Mouse (Mus musculus) left cerebral cortex, postnatal 4 days (tissue): ENCODE data around the gene Megf11. TPM values are rescaled to one million over a fixed set of nuclear protein-coding genes. Genes with fewer than 3 reads are reported as not detected.

Source experiments
- DNase-seq: peaks from one replicate; pipeline ENCODE4 v3.0.0-alpha.2; 2022
- intact Hi-C: fragments of 180-260 bp; cut with DNase I; formaldehyde crosslinking; loops from one replicate; pipeline ENCODE4 v1.15.1; 2025
- total RNA-seq, 2 experiments: library from RNA; stranded (reverse); gene quantifications; 2 replicates each; pipeline ENCODE4 v1.2.3; 2021

Gene Megf11
- total RNA-seq, 2 experiments from 2014 or later: 3.3 to 5.2 TPM

- DNase-seq: no peak
- intact Hi-C loops: no loop called here
Observed at GRCm38 (mm10) chr9:64507207-64507517, 121.7 kb downstream of the Megf11 start.

DNA sequence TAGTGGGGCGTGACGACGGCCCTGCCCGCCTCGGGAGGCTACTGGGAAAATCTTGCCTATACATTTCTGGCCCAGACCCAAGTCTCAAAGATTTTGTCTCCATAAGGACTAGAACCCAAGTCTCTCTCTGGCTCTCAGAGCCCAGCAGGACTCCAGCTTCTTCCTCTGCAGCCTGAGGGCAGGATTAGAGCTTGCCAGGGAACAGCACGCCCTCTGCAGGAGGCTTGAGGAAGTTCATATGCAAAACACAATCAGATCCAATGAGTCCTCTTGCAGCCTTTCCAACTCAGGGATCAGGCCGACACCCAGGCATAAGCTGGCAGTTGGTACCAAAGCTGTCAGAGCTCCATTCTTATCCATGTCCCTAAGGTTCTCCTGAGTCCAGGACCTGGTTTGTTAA, 122.6 kb downstream of the Megf11 start:
- intact Hi-C loops: no loop called here

DNA sequence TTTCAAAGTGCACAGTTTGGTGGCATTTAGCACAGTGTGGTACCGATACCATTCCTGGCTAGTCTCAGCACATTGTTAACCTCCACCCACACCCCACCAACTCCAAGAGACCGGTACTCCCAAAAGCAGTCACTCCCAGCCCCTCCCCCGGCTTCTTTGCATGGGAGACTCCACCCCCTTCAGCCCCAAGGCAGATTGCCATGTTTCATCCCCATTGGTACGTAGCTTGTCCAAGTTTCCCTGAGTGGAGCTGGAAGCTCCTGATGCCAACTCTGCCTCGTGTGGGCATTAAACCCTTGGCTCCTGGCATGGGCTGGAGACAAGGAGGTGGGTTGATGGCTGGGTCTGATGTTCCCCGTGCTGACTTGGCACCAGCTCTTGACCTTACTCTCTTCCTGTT, 129.4 kb downstream of the Megf11 start:
- peak; percentile 62 for DNase-seq
- intact Hi-C loops: no loop called here

More for the DNA sequence above, 122.6 kb downstream of the Megf11 start:
- DNase-seq: no peak

GRCm38 (mm10) chr9:64519921-64520746, 134.7 kb downstream of the Megf11 start:
- DNase-seq: no peak
- intact Hi-C loops: no loop called here

GRCm38 (mm10) chr9:64520747-64521283, 135.4 kb downstream of the Megf11 start:
- DNase-seq: peak; percentile 35
- intact Hi-C loops: no loop called here

- DNase-seq: no peak
- intact Hi-C loops: no loop called here
Observed at GRCm38 (mm10) chr9:64523264-64524045, 138.0 kb downstream of the Megf11 start.

DNA sequence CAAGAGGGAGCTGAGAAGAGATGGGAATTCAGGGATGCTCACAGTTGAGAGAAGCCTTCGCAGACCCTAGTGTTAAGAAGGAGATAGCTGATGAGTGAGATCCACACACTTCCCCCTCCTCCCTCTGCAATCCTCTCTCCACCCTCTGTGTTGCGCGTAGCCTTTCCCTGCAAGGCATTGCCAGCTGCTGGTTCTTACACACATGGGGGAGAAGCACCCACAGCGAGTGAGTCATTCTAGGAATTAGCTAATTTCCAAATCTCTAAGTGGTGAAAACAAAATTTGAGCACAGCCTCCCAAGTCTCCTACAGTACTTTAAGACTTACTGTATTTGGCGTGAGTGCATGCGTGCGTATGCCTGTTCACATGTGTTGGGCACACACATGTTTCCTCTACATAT, 142.6 kb downstream of the Megf11 start:
- no peak for DNase-seq
- intact Hi-C loops: no loop called here

DNA sequence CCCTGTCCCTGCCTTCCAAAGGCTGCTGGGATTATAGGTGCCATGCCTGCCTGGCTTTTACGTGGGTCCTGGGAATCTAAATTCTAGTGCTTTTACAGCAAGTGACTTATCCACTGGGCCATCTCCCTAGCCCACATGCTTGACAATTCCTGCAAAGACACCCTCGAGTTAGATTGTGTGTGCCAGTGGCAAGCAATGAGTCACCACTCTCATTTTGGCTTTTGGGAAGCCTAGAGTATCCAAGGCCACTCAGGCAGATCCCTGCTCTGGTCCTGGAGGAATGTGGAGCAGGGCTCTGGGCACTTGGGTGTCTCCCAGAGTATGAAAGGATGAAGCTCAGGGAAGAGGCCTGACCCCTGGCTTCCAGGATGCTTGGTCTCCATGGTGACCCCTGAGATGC, 143.2 kb downstream of the Megf11 start:
- intact Hi-C loops: no loop called here
- no peak for DNase-seq

DNA sequence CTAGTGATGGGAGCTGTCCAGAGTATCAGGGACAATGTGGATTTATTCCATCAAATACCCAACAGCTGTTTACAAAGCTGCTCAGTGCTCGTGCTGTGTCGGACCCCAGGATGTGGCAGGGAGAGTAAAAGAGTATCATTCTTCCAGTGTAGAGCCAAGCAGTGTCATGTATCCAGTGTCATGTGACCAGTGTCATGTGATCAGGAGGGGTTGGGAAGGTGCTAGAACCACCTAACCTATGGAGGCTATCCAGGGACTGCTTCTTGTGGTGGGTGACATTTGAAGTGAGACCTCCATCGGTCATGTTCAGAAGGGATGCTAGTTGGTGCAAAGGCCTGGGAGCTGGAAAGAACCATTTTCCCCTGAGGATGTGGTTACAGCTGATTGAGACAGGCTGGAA, 146.5 kb downstream of the Megf11 start:
- intact Hi-C loops: no loop called here
- no peak for DNase-seq

- intact Hi-C loops: no loop called here
- no peak for DNase-seq
Observed at GRCm38 (mm10) chr9:64532711-64533242, 147.4 kb downstream of the Megf11 start.

GRCm38 (mm10) chr9:64533488-64534119, 148.2 kb downstream of the Megf11 start:
- intact Hi-C loops: no loop called here
- DNase-seq: peak; percentile 72

GRCm38 (mm10) chr9:64534313-64534712, 148.9 kb downstream of the Megf11 start:
- intact Hi-C loops: no loop called here
- DNase-seq: no peak

DNA sequence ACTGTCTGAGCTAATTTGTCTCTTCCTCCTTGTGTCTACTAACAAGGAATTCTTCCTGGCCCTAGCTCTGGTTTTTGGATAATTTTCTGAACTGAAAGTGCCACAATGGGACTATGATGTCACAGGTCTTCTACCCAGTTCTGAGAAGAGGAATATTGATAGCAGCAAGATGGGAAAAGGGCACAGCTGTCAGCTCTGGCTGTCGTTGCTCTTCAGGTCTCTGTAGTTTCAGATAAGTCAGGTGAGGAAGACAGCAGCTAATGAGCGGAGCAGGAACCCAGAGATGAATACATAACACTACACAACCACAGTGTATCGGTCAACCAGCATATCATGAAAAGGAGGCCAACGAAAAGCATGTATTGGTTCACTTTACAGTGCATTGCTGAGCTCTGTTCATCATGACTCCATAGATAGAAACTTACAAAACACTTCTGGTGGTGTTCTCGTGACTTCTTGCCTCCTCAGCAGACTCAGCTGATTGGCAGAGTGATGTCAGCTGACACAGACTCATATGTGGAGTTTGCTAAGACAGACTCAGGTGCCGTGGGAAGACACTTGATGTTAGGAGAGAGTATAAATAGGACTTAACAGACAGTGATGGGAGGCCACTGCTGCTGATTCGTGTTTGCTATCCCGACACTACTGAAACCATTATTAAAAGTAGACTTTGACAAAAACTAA, 149.6 kb downstream of the Megf11 start:
- intact Hi-C loops: no loop called here

GRCm38 (mm10) chr9:64537821-64538220, 152.4 kb downstream of the Megf11 start:
- intact Hi-C loops: no loop called here
- DNase-seq: no peak

More for the DNA sequence above, 149.6 kb downstream of the Megf11 start:
- no peak for DNase-seq

DNA sequence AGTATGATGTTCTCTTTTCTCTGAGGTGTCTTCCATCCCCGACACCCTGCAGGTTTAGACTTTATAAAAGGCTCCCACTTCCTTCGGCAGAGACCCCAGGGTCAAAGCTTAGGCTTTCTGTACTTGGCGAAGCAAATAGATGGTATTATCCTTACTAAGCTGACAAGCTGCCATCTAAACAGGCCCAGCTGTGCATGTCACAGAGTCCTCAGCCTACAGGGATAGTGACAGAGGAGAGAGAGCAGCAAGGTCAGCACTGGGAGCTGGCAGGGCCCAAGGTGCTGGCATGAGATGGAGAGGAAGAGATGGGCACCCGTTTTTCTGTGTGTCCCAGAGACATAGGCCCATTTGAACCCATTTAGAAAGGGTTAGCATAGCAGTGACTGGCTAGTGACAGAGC, 156.8 kb downstream of the Megf11 start:
- no peak for DNase-seq
- intact Hi-C loops: no loop called here

DNA sequence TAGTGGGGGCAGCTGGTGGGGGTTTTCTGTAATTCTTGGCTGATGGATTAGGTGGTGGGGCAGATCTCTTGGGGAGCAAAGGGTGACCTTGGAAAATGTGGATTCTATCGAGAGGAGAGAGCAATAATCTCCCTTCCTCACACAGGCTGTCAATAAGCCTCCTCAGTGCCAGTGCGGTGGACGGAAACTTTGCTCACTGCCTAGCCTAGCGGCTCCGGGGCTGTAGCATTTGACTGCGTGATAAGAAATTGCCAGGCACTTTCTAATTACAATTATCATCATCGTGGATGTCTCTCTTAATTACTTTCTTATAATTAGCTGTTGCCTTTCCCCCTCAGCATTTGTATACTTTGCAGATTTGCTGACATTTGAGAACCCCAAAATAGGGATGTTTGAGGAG, 157.7 kb downstream of the Megf11 start:
- intact Hi-C loops: no loop called here

GRCm38 (mm10) chr9:64546344-64546991, 161.0 kb downstream of the Megf11 start:
- intact Hi-C loops: no loop called here
- no peak for DNase-seq

More for the DNA sequence above, 157.7 kb downstream of the Megf11 start:
- no peak for DNase-seq

GRCm38 (mm10) chr9:64548332-64548731, 162.9 kb downstream of the Megf11 start:
- intact Hi-C loops: no loop called here
- DNase-seq: no peak

- intact Hi-C loops: no loop called here
- DNase-seq: no peak
Observed at GRCm38 (mm10) chr9:64551307-64551706, 165.9 kb downstream of the Megf11 start.

GRCm38 (mm10) chr9:64552046-64552445, 166.6 kb downstream of the Megf11 start:
- intact Hi-C loops: no loop called here
- no peak for DNase-seq
